Mouse (Mus musculus): ENCODE results near the gene Gm10197.
A peak's percentile ranks its signal among the peaks of the same experiment; 100 is the strongest.

GRCm38 (mm10) chr19:53390495-53391007 lies 19.0 kb upstream of the Gm10197 start, which contains the start of gene Smndc1:
- peak; percentile 68 for TF ChIP-seq POLR2A (IDR thresholded peaks at IDR 0.05; ENCODE audit: low read depth, low read length)
- no peak for TF ChIP-seq CTCF (conservative IDR thresholded peaks at IDR 0.05; ENCODE audit: insufficient read depth, insufficient read length, low read depth, low read length)
